Mouse (Mus musculus) liver, adult 2 months (tissue): ENCODE data around the gene Dsn1.

Experiments
- CTCF ChIP-seq: fragments of 200-500 bp; IDR thresholded peaks from 2 replicates; pipeline ENCODE4 v1.5.1; 2011; ENCODE audit warnings: low read depth, low read length, control low read depth
- POLR2A ChIP-seq: fragments of 200-500 bp; IDR thresholded peaks from 2 replicates; pipeline ENCODE4 v1.6.1; 2011; ENCODE audit warnings: low read length, control low read depth; ENCODE audit not compliant: insufficient read depth; ENCODE audit errors: extremely low read depth

DNA sequence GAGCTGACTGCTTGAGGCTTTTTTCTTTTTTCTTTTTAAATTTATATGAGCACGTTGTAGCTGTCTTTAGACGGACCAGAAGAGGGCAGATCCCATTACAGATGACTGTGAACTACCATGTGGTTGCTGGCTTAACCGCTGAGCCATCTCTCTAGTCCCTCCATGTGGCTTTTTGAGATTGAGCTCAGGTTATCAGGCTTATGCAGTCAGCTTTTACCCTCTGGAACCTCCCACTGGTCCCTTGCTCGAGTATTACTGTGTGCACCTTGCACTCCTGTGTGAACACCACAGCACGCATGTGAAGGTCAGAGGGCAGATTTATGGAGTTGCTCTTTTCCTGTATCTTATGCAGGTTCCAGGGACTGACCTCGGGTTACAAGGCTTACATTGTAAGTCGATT, 50.6 kb downstream of the Dsn1 start:
- no peak for TF ChIP-seq CTCF
- TF ChIP-seq POLR2A: no peak
